Mouse (Mus musculus): ENCODE data around the gene Ccnd3.

DNA sequence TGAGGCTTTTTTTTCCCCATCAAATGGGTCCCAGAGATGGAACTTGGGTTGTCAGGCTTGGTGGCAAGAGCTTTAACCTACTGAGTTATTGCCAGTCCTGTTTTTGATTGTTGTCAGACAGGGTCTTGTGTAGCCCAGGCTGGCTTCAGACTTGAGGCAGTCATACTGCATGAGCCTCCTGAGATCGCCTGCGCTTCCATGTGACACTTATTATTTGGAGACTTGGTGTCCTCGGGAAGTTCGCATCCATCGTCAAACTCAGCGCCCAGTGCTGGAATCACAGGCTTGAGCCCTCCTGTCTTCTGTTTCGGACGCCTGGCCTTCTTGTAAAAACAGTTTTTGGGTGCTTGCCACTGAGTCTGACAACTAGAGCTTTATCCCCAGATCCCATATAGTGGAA, 111.3 kb downstream of the Ccnd3 start:
- TF ChIP-seq POLR2A (IDR thresholded peaks at IDR 0.05; ENCODE audit: control insufficient read depth, extremely low read depth, insufficient read depth, low read length, poor library complexity), result no peak
- no peak for TF ChIP-seq CTCF (IDR thresholded peaks at IDR 0.05; ENCODE audit: borderline replicate concordance, control insufficient read depth, extremely low read depth, insufficient read depth, low read length, poor library complexity)

Data from thymus, adult 2 months (tissue).